Mouse (Mus musculus): Measurements from ENCODE around the gene Ppdpf. TPM values are rescaled to one million over a fixed set of nuclear protein-coding genes. Genes with fewer than 3 reads are reported as not detected.

Ppdpf gene
- total and polyA plus RNA-seq, 3 experiments, result 47.5 to 81.2 (median 57.7) TPM

DNA sequence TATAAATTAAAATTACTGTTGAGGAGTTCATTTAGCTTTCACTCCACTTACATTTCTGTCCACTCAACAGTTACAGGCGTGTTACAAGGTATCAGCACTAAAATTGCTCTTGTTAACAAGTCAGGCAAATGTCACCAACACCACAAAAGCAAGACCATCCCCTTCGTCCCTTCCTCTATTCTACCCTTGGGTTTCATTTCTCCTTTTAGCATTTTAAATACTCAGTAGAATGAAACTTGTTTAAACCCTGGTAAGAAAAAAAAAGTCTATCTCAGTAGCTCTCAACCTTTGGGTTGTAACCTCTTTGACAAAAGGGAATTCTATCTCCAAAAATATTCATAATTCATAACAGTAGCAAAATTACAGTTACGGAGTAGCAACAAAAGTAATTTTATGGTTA is 6.0 kb downstream of the Ppdpf start:
- peaks cover 6% of the 10 kb centered on the region; the same call in 1 of the 2 replicates for H3K36me3 ChIP-seq (ENCODE audit: control insufficient read depth, insufficient read depth, low read length)
- no peak overlapping the region for H3K9ac ChIP-seq (ENCODE audit: low read depth, low read length)
- H3K4me3 ChIP-seq, result no peak overlapping the region
- intact Hi-C loops (cut with DNase I), result no loop called here
- peaks cover 8% of the 10 kb centered on the region for H3K4me1 ChIP-seq (ENCODE audit: control insufficient read depth, insufficient read depth, low read length)
- H3K27me3 ChIP-seq (ENCODE audit: control insufficient read depth, insufficient read depth, low read length), result no peaks in the 10 kb centered on the region
- H3K79me2 ChIP-seq (replicated peaks; ENCODE audit: control insufficient read depth, insufficient read depth, low read length), result no peaks in the 10 kb centered on the region
- WGBS, result 60% methylated on average over 3 of the region's 3 CpGs
- DNase-seq, result no peak
- no peak overlapping the region for H3K27ac ChIP-seq
- TF ChIP-seq EP300 (IDR thresholded peaks at IDR 0.05; ENCODE audit: insufficient read depth, low read depth, low read length) (no peak), POLR2A (IDR thresholded peaks at IDR 0.05; ENCODE audit: insufficient read depth, low read depth, low read length) (no peak), CTCF (IDR thresholded peaks at IDR 0.05) (no peak)

GRCm38 (mm10) chr2:181196628-181197300 is 9.7 kb downstream of the Ppdpf start:
- TF ChIP-seq POLR2A (IDR thresholded peaks at IDR 0.05; ENCODE audit: insufficient read depth, low read depth, low read length), result no peak
- no peaks in the 10 kb centered on the region for H3K79me2 ChIP-seq (replicated peaks; ENCODE audit: control insufficient read depth, insufficient read depth, low read length)
- no peak overlapping the region for H3K9ac ChIP-seq (ENCODE audit: low read depth, low read length)
- H3K36me3 ChIP-seq (ENCODE audit: control insufficient read depth, insufficient read depth, low read length), result no peaks in the 10 kb centered on the region
- no peak overlapping the region for H3K27ac ChIP-seq
- intact Hi-C loops (cut with DNase I), result no loop called here
- no peak overlapping the region for H3K4me3 ChIP-seq
- no peaks in the 10 kb centered on the region for H3K27me3 ChIP-seq (ENCODE audit: control insufficient read depth, insufficient read depth, low read length)
- H3K4me1 ChIP-seq (ENCODE audit: control insufficient read depth, insufficient read depth, low read length), result no peaks in the 10 kb centered on the region
- 83% methylated on average over 4 of the region's 4 CpGs for whole genome bisulfite sequencing
- DNase-seq, result no peak

- H3K27me3 ChIP-seq (ENCODE audit: control insufficient read depth, insufficient read depth, low read length), result no peaks in the 10 kb centered on the region
These were observed 14.6 kb downstream of the Ppdpf start for GRCm38 (mm10) chr2:181201606-181202005.

DNA sequence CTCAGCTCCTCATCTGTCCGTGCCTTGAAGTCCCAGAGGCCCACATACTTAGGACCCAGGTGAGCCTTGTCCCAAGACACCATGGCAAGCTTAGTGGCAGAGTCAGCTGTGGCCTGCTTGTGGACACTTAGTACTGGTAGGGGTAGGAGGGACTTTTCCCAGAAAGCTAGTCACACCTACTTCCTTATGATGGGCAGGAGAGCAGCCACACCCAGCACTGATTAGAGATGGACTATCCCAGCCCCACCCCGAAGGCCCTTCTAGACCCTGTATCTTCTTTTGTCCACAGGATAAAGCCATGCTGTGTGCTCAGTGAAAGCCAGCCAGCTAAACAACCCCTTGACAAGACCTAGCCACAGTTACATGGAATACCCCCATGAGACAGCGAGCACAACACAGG is 15.4 kb downstream of the Ppdpf start, which contains the start of gene Ptk6:
Gene Ptk6, minus strand, starts transcription at position 368 of the 400 bp plus-strand sequence.
- Histone ChIP-seq H3K4me1 (ENCODE audit: control insufficient read depth, insufficient read depth, low read length) (no peaks in the 10 kb centered on the region), H3K27ac (no peak within 1 kb of the TSS), H3K4me3 (no peak within 1 kb of the TSS), H3K9ac (ENCODE audit: low read depth, low read length) (no peak within 1 kb of the TSS), H3K27me3 (ENCODE audit: control insufficient read depth, insufficient read depth, low read length) (no peaks in the 10 kb centered on the region), H3K79me2 (replicated peaks; ENCODE audit: control insufficient read depth, insufficient read depth, low read length) (no peaks in the 10 kb centered on the region), H3K36me3 (ENCODE audit: control insufficient read depth, insufficient read depth, low read length) (no peaks in the 10 kb centered on the region)
- 81% methylated on average over 3 of the region's 3 CpGs for WGBS
- TF ChIP-seq EP300 (IDR thresholded peaks at IDR 0.05; ENCODE audit: insufficient read depth, low read depth, low read length) (no peak), POLR2A (IDR thresholded peaks at IDR 0.05; ENCODE audit: insufficient read depth, low read depth, low read length) (no peak), CTCF (IDR thresholded peaks at IDR 0.05) (no peak)
- DNase-seq, result no peak
- intact Hi-C loops (cut with DNase I), result no loop called here

More at GRCm38 (mm10) chr2:181201606-181202005, 14.6 kb downstream of the Ppdpf start:
- WGBS, result 67% methylated on average over 3 of the region's 3 CpGs
- intact Hi-C loops (cut with DNase I), result no loop called here
- H3K4me3 ChIP-seq, result no peak overlapping the region
- H3K9ac ChIP-seq (ENCODE audit: low read depth, low read length), result no peak overlapping the region
- DNase-seq, result no peak
- no peaks in the 10 kb centered on the region for H3K36me3 ChIP-seq (ENCODE audit: control insufficient read depth, insufficient read depth, low read length)
- no peaks in the 10 kb centered on the region for H3K79me2 ChIP-seq (replicated peaks; ENCODE audit: control insufficient read depth, insufficient read depth, low read length)
- TF ChIP-seq POLR2A (IDR thresholded peaks at IDR 0.05; ENCODE audit: insufficient read depth, low read depth, low read length) (no peak), EP300 (IDR thresholded peaks at IDR 0.05; ENCODE audit: insufficient read depth, low read depth, low read length) (no peak), CTCF (IDR thresholded peaks at IDR 0.05) (no peak)
- H3K4me1 ChIP-seq (ENCODE audit: control insufficient read depth, insufficient read depth, low read length), result no peaks in the 10 kb centered on the region
- no peak overlapping the region for H3K27ac ChIP-seq

GRCm38 (mm10) chr2:181202886-181203285 is 15.8 kb downstream of the Ppdpf start:
- Histone ChIP-seq H3K79me2 (replicated peaks; ENCODE audit: control insufficient read depth, insufficient read depth, low read length) (no peaks in the 10 kb centered on the region), H3K4me1 (ENCODE audit: control insufficient read depth, insufficient read depth, low read length) (no peaks in the 10 kb centered on the region), H3K27me3 (ENCODE audit: control insufficient read depth, insufficient read depth, low read length) (no peaks in the 10 kb centered on the region), H3K9ac (ENCODE audit: low read depth, low read length) (no peak overlapping the region), H3K27ac (no peak overlapping the region), H3K4me3 (no peak overlapping the region), H3K36me3 (ENCODE audit: control insufficient read depth, insufficient read depth, low read length) (no peaks in the 10 kb centered on the region)
- no peak for TF ChIP-seq CTCF (IDR thresholded peaks at IDR 0.05)
- TF ChIP-seq POLR2A (IDR thresholded peaks at IDR 0.05; ENCODE audit: insufficient read depth, low read depth, low read length), result no peak
- TF ChIP-seq EP300 (IDR thresholded peaks at IDR 0.05; ENCODE audit: insufficient read depth, low read depth, low read length), result no peak
- WGBS, result 78% methylated on average over 6 of the region's 6 CpGs
- no peak for DNase-seq
- intact Hi-C loops (cut with DNase I), result no loop called here

- WGBS, result 61% methylated on average over 5 of the region's 5 CpGs
- Histone ChIP-seq H3K4me3 (no peak overlapping the region), H3K9ac (ENCODE audit: low read depth, low read length) (no peak overlapping the region), H3K27me3 (ENCODE audit: control insufficient read depth, insufficient read depth, low read length) (no peaks in the 10 kb centered on the region), H3K4me1 (ENCODE audit: control insufficient read depth, insufficient read depth, low read length) (no peaks in the 10 kb centered on the region), H3K79me2 (replicated peaks; ENCODE audit: control insufficient read depth, insufficient read depth, low read length) (no peaks in the 10 kb centered on the region), H3K36me3 (ENCODE audit: control insufficient read depth, insufficient read depth, low read length) (no peaks in the 10 kb centered on the region), H3K27ac (no peak overlapping the region)
- intact Hi-C loops (cut with DNase I), result no loop called here
- TF ChIP-seq EP300 (IDR thresholded peaks at IDR 0.05; ENCODE audit: insufficient read depth, low read depth, low read length) (no peak), POLR2A (IDR thresholded peaks at IDR 0.05; ENCODE audit: insufficient read depth, low read depth, low read length) (no peak)
- no peak for DNase-seq
These were observed 18.6 kb downstream of the Ppdpf start for GRCm38 (mm10) chr2:181205678-181206077.

Data from heart, adult 2 months (tissue).